Mouse (Mus musculus) gastrocnemius, adult 2 months (tissue): ENCODE data around the gene Rccd1. TPM values are rescaled to one million over a fixed set of nuclear protein-coding genes. Genes with fewer than 3 reads are reported as not detected.

Source experiments
- DNase-seq: peaks from one replicate; pipeline ENCODE4 v3.0.0; 2022
- H3K27ac ChIP-seq: fragments of 200-600 bp; 2 replicates; pipeline ENCODE4 v1.8.1; 2022; ENCODE audit warnings: mild to moderate bottlenecking
- H3K4me3 ChIP-seq: fragments of 200-600 bp; 2 replicates; pipeline ENCODE4 v1.8.1; 2022; ENCODE audit warnings: mild to moderate bottlenecking, moderate library complexity
- CTCF ChIP-seq: fragments of 200-600 bp; IDR thresholded peaks from 2 replicates; pipeline ENCODE4 v1.8.1; 2022; ENCODE audit warnings: antibody characterized with exemption, mild to moderate bottlenecking, moderate library complexity
- intact Hi-C: fragments of 180-260 bp; cut with DNase I; formaldehyde crosslinking; loops from one replicate; pipeline ENCODE4 v1.15.1; 2025
- total RNA-seq, 2 experiments: library from RNA; stranded (reverse); gene quantifications; 2 replicates each; pipeline ENCODE4 v1.2.3; 2021

Rccd1 gene
- total RNA-seq, 2 experiments from 2014 or later: 7.3 to 8.4 TPM

DNA sequence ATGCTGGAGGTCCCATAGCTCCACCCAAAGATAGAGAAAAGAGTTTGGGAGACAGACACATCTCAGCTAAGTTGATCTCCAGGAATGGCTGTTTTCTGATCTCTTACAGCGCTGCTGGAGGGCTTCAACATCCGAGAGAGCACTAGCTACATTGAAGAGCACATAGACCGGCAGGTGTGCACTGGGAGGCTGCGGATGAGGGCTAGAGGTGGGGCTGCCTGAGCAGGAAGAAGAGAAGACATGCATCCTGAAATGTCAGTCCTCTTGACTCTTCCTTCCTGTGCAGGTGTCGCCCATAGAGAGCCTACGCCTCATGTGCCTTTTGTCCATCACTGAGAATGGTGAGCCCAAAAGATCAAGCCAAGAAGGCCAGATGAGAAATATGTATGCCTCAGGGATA lies 38.5 kb downstream of the Rccd1 start:
- H3K27ac ChIP-seq: no peak overlapping the region
- no peak for TF ChIP-seq CTCF
- intact Hi-C loops: no loop called here
- H3K4me3 ChIP-seq: no peak overlapping the region
- no peak for DNase-seq

DNA sequence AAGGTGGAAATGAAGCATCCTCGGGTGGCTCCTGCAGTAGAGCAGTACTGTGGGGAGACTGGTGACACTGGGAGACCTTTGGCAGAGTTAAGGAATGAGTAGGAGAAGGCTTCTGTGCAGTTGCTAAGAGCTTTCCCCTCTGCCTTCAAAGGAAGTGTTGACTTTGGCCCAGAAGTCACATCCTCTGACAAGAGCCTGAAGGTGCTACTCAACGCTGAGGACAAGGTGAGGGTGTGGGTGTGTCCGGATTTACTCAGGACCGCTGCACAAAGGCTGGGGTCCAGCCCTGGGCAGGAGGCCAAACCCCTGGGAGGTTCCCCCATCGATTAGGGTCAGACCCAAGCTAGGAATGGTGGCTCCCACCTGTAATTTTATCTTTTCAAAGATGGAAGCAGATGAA lies 39.9 kb downstream of the Rccd1 start:
- no peak overlapping the region for H3K4me3 ChIP-seq
- DNase-seq: no peak
- intact Hi-C loops: no loop called here
- TF ChIP-seq CTCF: no peak
- H3K27ac ChIP-seq: no peak overlapping the region

DNA sequence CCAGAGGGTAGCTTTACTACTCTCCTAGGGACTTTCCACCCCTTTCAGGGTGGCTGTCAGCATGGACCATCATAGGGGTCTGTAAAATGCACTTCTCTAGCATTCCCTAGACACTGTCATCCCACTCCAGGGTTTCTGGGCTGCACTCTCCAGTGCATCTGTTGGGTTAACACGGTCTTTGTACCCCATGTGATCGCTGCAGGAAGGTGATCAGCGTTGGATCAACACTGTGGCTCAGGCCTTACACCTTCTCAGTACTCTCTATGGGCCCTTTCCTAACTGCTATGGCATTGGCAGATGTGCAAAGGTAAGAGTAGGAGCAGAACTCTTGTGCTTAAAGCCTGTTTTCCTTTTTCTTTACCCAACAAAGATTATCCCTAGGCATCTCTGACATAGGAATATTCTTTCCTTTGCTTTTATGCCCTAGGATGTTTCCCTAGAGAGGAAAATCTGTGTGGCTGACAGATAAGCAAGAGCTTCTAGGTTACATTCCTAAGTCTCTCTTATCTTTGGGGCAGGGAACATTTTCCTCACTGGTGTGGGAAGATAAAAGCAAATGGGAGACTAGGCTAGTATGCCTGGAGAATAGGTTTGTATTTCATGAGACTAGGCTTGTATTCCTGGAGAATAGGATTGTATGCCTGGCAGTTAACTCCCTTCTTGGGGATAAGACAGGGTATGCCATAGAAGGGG lies 40.9 kb downstream of the Rccd1 start:
- Histone ChIP-seq H3K27ac (no peak overlapping the region), H3K4me3 (no peak overlapping the region)
- TF ChIP-seq CTCF: no peak
- no peak for DNase-seq
- intact Hi-C loops: no loop called here

DNA sequence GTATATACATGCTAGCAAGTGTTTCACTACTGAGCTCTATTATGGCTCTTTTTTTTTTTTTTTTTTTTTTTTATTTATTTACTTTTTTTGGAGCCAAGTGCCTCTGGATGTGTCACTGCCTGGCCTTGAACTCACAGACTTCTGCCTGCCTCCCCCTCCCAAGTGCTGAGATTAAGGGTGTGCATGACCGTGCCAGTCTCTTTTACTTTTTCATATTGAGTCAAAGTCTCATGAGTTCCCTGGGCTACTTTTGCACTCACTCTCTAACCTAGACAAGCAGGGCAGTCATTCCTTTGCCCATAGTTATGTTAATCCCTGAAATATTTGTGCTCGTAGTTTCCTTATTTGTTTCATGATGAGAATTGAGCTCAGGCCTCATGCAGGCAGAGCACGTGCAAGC lies 42.6 kb downstream of the Rccd1 start:
- TF ChIP-seq CTCF: no peak
- DNase-seq: no peak
- intact Hi-C loops: no loop called here
- H3K4me3 ChIP-seq: no peak overlapping the region
- H3K27ac ChIP-seq: no peak overlapping the region

DNA sequence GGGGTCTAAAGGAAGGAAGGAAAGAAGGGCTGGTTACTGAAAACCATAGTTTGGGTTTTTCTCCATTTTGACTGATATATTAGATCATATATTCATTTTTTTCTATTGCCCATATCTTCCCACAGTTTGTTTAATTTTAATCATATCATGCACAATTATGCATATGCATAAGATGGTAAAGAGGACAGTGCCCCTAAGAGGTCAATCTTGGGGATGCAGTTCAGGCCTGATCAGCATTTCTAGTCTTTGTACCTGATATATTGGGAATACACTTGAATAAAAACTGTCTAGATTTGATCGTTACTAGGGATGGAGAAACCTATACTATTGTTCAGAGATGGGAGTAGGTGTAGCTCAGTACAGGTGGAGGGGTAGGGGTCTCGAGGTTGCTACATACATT lies 43.3 kb downstream of the Rccd1 start:
- intact Hi-C loops: no loop called here
- no peak overlapping the region for H3K27ac ChIP-seq
- H3K4me3 ChIP-seq: no peak overlapping the region
- no peak for DNase-seq
- peak; percentile 15; the same call in 1 of the 2 replicates for TF ChIP-seq CTCF

DNA sequence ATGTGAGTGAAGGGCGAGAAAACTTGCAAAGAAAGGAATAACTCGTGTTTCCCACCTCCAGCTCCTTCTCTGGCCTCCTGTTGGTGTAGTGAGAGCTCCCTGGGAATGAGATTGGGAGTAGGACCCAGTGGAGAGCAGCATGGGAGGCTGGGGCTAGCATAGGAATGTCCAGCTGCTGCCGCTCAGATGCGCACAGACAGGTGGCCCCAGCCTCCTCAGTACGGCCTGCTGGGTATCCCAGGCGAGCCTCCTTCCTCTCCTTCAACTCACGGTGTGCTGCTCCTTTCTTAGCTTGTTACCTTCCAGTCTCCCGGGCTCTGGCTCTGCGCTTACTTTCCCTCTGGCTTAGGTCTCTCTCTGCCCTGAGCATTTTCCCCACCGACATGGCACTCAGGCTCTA lies 44.2 kb downstream of the Rccd1 start:
- Histone ChIP-seq H3K4me3 (no peak overlapping the region), H3K27ac (no peak overlapping the region)
- no peak for DNase-seq
- intact Hi-C loops: no loop called here
- TF ChIP-seq CTCF: no peak

DNA sequence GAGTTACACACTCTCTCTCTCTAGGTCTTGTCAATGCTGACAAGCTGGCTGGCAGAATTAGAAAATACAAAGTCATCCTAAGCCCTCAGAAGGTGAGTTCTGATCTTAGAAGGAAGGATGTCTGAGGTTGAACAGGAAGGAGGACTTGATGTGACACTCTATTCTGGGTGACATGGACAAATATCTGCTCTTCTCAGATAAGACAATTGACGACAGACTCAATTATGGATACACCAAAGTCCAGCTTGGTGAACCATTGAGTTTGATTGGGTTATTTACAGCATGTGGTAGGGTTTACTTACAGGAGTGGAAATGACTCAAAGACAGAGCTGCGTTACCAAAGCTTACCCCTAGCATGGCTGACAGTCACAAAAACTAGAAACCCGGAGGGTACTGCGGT lies 47.9 kb downstream of the Rccd1 start:
- TF ChIP-seq CTCF: no peak
- H3K4me3 ChIP-seq: no peak overlapping the region
- no peak for DNase-seq
- no peak overlapping the region for H3K27ac ChIP-seq
- intact Hi-C loops: no loop called here

DNA sequence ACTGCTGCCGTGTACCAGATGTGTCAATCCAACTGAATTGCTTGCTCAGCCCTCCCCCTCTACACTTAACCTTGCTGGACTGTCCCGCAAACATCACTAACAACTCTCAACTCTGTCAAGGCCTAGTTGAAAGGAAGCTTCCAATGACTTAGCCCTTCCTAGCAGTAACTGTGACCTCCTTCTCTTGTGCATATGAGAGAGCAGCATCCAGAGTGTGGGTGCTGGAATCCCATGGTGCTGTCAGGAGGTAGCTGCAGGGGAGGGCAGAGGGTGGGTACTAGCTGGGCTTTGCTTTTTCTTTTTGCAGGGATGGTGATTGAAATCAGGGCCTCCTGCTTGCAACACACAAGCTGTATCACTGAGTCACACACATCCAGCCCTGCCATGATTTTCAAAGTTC lies 50.8 kb downstream of the Rccd1 start:
- TF ChIP-seq CTCF: no peak
- no peak for DNase-seq
- no peak overlapping the region for H3K4me3 ChIP-seq
- no peak overlapping the region for H3K27ac ChIP-seq
- intact Hi-C loops: no loop called here

DNA sequence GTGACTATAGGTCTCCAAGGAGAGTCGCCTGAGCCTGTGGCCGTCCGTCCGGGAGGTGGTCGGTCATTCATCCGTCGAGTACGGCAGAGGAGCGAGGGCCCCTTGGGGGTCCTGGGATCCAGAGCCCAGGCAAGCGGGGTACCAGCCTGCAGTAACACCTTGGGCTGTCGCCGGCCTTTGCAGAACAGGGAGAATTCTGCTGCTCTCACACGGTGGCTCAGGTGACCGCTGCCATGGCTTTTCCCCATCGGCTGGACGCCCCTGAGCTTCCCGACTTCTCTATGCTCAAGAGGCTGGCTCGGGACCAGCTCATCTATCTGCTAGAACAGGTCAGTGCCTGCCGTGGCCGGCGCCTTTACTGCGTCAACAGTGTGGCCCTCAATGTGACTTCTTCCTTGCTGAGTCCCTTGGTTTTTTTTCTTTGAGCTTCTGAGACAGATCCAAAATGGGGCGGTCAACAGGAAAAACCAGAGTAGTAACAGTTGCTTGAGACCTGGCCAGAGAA lies 54.5 kb downstream of the Rccd1 start:
- intact Hi-C loops: no loop called here
- no peak for TF ChIP-seq CTCF
- peak; percentile 39 for DNase-seq
- Histone ChIP-seq H3K4me3 (peak overlapping the region; percentile 98), H3K27ac (peak overlapping the region; percentile 83)

DNA sequence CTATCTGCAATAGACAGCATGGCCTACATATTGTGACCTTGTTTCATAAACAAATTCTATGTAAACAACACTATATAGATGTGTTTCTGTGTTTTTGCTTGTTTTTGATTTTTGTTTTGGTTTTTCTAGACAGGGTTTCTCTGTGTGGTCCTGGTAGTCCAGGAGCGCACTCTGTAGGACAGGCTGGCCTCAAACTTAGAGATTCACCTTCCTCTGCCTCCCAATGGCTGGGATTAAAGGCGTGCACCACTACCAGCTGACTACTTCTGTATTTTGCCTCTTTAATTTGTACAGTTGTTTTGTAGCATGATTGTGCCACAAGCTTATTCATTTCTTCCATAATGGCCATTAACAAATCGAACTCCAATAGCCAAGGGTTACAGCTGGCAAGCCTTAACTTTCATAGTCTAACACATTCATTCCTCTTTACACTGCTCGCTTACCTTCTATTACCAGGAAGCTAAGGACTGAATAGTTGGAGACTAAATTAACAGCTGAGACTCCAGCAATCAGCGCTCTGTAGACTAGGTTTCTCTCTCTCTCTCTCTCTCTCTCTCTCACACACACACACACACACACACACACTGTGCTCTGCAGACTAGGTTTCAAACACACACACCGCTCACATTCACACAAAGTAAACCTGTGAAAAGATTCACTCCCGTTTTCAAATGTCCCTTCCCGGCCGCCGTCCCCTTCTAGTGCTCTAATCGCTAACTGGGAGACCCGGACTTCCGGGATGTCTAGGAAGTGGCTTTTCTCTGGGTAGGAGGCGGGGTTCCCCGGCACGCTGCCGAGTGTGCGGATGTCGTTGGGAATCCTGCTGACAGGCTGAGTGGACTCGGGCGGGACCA lies 55.1 kb downstream of the Rccd1 start, which contains the start of gene Vps33b:
Gene Vps33b, plus strand, starts transcription at position 753 of the 854 bp plus-strand sequence.
- DNase-seq: peak; percentile 97
- Histone ChIP-seq H3K4me3 (peak within 1 kb of the TSS; percentile 98), H3K27ac (peak within 1 kb of the TSS; percentile 83)
- intact Hi-C loops: no loop called here
- no peak for TF ChIP-seq CTCF

DNA sequence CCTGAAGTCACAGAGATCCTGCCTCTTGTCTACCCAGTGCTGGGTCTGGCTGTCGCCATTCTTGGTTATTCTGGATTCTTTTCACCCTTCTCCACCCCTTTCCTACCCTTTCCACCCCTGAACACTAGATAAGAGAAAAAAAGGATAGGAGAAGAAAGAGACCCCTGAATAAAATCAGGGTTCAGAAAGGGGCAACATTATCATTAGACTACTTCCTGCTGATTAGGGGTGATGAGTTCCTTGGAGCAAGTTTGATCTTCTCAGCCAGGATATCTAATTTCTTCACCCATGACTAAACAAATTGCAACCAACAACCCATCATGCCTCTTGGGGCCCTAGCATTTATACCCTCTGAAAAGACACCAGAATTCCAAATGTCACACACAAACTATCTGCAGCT lies 56.5 kb downstream of the Rccd1 start:
- Histone ChIP-seq H3K27ac (no peak overlapping the region), H3K4me3 (no peak overlapping the region)
- TF ChIP-seq CTCF: no peak
- no peak for DNase-seq
- intact Hi-C loops: no loop called here

DNA sequence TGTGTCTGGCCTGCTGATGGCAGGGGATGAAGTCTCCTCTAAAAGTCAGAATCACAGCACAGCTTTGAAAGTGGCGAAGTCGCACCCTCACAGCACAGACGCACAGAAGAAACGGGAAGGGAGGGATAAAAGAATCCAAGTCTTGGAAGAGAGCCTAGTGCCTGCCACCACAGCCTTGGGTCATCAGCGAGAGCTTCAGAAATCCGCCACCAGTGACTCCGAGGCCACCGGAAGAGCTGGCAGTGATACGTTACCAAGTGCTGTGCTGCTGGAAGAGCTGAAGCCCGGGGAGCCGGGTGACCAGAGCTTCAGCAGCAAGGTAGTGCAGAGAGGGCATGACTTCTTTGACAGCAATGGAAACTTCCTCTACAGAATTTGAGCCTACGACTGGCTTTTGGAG lies 59.6 kb downstream of the Rccd1 start:
- H3K4me3 ChIP-seq: no peak overlapping the region
- TF ChIP-seq CTCF: no peak
- intact Hi-C loops: no loop called here
- DNase-seq: no peak
- H3K27ac ChIP-seq: no peak overlapping the region

DNA sequence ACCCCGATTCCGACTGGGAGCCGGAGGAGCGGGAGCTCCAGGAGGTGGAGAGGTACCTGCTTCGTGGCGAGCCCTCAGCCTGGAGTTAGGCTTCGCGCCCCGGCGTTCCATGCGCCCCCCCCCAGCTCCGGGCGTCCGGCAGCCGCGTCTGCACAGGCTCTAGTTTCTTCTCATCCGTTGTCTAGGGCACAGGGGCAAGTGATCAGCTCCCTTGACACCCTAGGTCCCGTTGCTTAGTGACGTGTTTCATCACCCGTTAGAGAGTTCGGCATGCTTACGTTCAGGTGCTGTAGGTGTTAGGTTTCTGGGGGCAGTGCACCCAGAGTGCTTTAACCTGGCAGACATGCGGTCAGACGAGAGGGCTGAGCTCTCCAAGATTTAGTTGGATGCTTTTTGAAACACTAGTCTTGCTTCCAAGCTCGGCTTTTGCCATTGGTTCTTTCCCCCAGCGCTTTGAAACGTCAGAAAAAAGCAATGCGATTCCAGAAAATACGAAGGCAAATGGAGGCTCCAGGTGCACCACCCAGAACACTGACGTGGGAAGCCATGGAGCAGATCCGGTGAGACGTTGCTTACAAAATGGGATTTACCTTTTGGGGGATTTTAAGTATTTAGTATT lies 62.8 kb downstream of the Rccd1 start:
- DNase-seq: no peak
- H3K4me3 ChIP-seq: peak overlapping the region; percentile 92
- TF ChIP-seq CTCF: no peak
- peak overlapping the region; percentile 88 for H3K27ac ChIP-seq
- intact Hi-C loops: no loop called here
